Mouse (Mus musculus): ENCODE measurements around the gene Olfr1023.

Gene Olfr1023

GRCm38 (mm10) chr2:85885340-85885739 lies at the start of gene Olfr1023:
TSS of gene Olfr1023 (plus strand) at chr2:85885640.
- no peak for DNase-seq (ENCODE audit: low spot score)

- DNase-seq (ENCODE audit: low spot score): no peak
Measured at GRCm38 (mm10) chr2:85845383-85845782, 40.1 kb upstream of the Olfr1023 start, which contains the start of gene Olfr1019. TSS of gene Olfr1019 (minus strand) at chr2:85845483.

- no peak for DNase-seq (ENCODE audit: low spot score)
Measured at GRCm38 (mm10) chr2:85846730-85847129, 38.7 kb upstream of the Olfr1023 start, which contains the start of gene Olfr1020. TSS of gene Olfr1020 (plus strand) at chr2:85847030.

- no peak for DNase-seq (ENCODE audit: low spot score)
Measured at GRCm38 (mm10) chr2:85868294-85868693, 17.1 kb upstream of the Olfr1023 start, which contains the start of gene Olfr1022. TSS of gene Olfr1022 (plus strand) at chr2:85868594.

GRCm38 (mm10) chr2:85904952-85905351 lies 19.5 kb downstream of the Olfr1023 start, which contains the start of gene Olfr1024:
TSS of gene Olfr1024 (minus strand) at chr2:85905052.
- DNase-seq (ENCODE audit: low spot score): no peak

GRCm38 (mm10) chr2:85913197-85913596 lies 27.8 kb downstream of the Olfr1023 start:
- no peak for DNase-seq (ENCODE audit: low spot score)

GRCm38 (mm10) chr2:85914893-85915292 lies 29.5 kb downstream of the Olfr1023 start, which contains the start of gene Olfr1025-ps1:
TSS of gene Olfr1025-ps1 (plus strand) at chr2:85915193.
- DNase-seq (ENCODE audit: low spot score): no peak

GRCm38 (mm10) chr2:85921258-85921657 lies 35.8 kb downstream of the Olfr1023 start, which contains the start of gene Olfr1026:
TSS of gene Olfr1026 (plus strand) at chr2:85921558.
- DNase-seq (ENCODE audit: low spot score): no peak

Data from c-Kit-positive CD71-positive TER-119-positive erythroid progenitor cells, embryonic 14.5 days (primary cell).